Mouse (Mus musculus): ENCODE measurements around the gene Trim71. TPM values are rescaled to one million over a fixed set of nuclear protein-coding genes. Genes with fewer than 3 reads are reported as not detected.
A peak's percentile ranks its signal among the peaks of the same experiment; 100 is the strongest.

Gene Trim71
- polyA plus RNA-seq, 1 experiment from 2014 or later = 6.2 TPM

GRCm38 (mm10) chr9:114512831-114513230, 51.3 kb downstream of the Trim71 start:
- peaks cover 22% of the 10 kb centered on the region for H3K9me3 ChIP-seq (replicated peaks)
- no peak overlapping the region for H3K4me3 ChIP-seq
- H3K4me1 ChIP-seq = no peaks in the 10 kb centered on the region
- DNase-seq (ENCODE audit: low spot score) = no peak
- H3K27me3 ChIP-seq (ENCODE audit: low read depth, poor library complexity, severe bottlenecking) = no peaks in the 10 kb centered on the region
- H3K36me3 ChIP-seq = peaks cover 99% of the 10 kb centered on the region
- WGBS = 96% methylated on average over 21 of the region's 21 CpGs
- H3K27ac ChIP-seq = no peak overlapping the region

GRCm38 (mm10) chr9:114509785-114510184, 54.4 kb downstream of the Trim71 start:
- H3K4me1 ChIP-seq = no peaks in the 10 kb centered on the region
- DNase-seq (ENCODE audit: low spot score) = no peak
- H3K27me3 ChIP-seq (ENCODE audit: low read depth, poor library complexity, severe bottlenecking) = no peaks in the 10 kb centered on the region
- WGBS = 96% methylated on average over 9 of the region's 9 CpGs
- peaks cover 22% of the 10 kb centered on the region for H3K9me3 ChIP-seq (replicated peaks)
- H3K36me3 ChIP-seq = peaks cover 88% of the 10 kb centered on the region
- H3K27ac ChIP-seq = no peak overlapping the region
- H3K4me3 ChIP-seq = no peak overlapping the region

GRCm38 (mm10) chr9:114507421-114507820, 56.7 kb downstream of the Trim71 start:
- 0 out of 2 replicates have a peak, but pooled peaks cover 3% of the 10 kb centered on the region for H3K4me1 ChIP-seq
- H3K9me3 ChIP-seq (replicated peaks) = peaks cover under 1% of the 10 kb centered on the region; the same call in 1 of the 2 replicates
- no peak overlapping the region for H3K4me3 ChIP-seq
- peaks cover 65% of the 10 kb centered on the region for H3K36me3 ChIP-seq
- WGBS = 93% methylated on average over 9 of the region's 9 CpGs
- H3K27me3 ChIP-seq (ENCODE audit: low read depth, poor library complexity, severe bottlenecking) = no peaks in the 10 kb centered on the region
- DNase-seq (ENCODE audit: low spot score) = no peak
- H3K27ac ChIP-seq = no peak overlapping the region

GRCm38 (mm10) chr9:114506564-114506963, 57.6 kb downstream of the Trim71 start:
- DNase-seq (ENCODE audit: low spot score) = no peak
- H3K4me1 ChIP-seq = 0 out of 2 replicates have a peak, but pooled peaks cover 3% of the 10 kb centered on the region
- H3K4me3 ChIP-seq = no peak overlapping the region
- peaks cover 56% of the 10 kb centered on the region for H3K36me3 ChIP-seq
- H3K9me3 ChIP-seq (replicated peaks) = no peaks in the 10 kb centered on the region
- WGBS = 88% methylated on average over 4 of the region's 4 CpGs
- H3K27ac ChIP-seq = no peak overlapping the region
- no peaks in the 10 kb centered on the region for H3K27me3 ChIP-seq (ENCODE audit: low read depth, poor library complexity, severe bottlenecking)

- no peak for DNase-seq (ENCODE audit: low spot score)
- 92% methylated on average over 9 of the region's 9 CpGs for WGBS
- Histone ChIP-seq H3K27ac (no peak within 1 kb of the TSS), H3K9me3 (replicated peaks) (no peaks in the 10 kb centered on the region), H3K4me3 (no peak within 1 kb of the TSS), H3K4me1 (peaks cover 6% of the 10 kb centered on the region; the same call in 1 of the 2 replicates), H3K27me3 (ENCODE audit: low read depth, poor library complexity, severe bottlenecking) (no peaks in the 10 kb centered on the region), H3K36me3 (peaks cover 39% of the 10 kb centered on the region)
These were observed 59.4 kb downstream of the Trim71 start, which contains the start of gene Ccr4 for GRCm38 (mm10) chr9:114504816-114505215. Ccr4 (minus strand) TSS chr9:114504916.

GRCm38 (mm10) chr9:114502711-114503427, 61.3 kb downstream of the Trim71 start:
- 70% methylated on average over 15 of the region's 15 CpGs for WGBS
- DNase-seq (ENCODE audit: low spot score) = no peak

GRCm38 (mm10) chr9:114501913-114502312, 62.3 kb downstream of the Trim71 start:
- 96% methylated on average over 11 of the region's 11 CpGs for WGBS
- no peak for DNase-seq (ENCODE audit: low spot score)
- Histone ChIP-seq H3K27me3 (ENCODE audit: low read depth, poor library complexity, severe bottlenecking) (no peaks in the 10 kb centered on the region), H3K4me3 (no peak overlapping the region), H3K36me3 (peaks cover 10% of the 10 kb centered on the region), H3K9me3 (replicated peaks) (no peaks in the 10 kb centered on the region), H3K4me1 (peaks cover 11% of the 10 kb centered on the region), H3K27ac (no peak overlapping the region)

More at GRCm38 (mm10) chr9:114502711-114503427, 61.3 kb downstream of the Trim71 start:
- Histone ChIP-seq H3K27me3 (ENCODE audit: low read depth, poor library complexity, severe bottlenecking) (no peaks in the 10 kb centered on the region), H3K4me1 (peaks cover 11% of the 10 kb centered on the region), H3K4me3 (no peak overlapping the region), H3K9me3 (replicated peaks) (no peaks in the 10 kb centered on the region), H3K36me3 (peaks cover 19% of the 10 kb centered on the region), H3K27ac (no peak overlapping the region)

- no peak overlapping the region for H3K4me3 ChIP-seq
These were observed 63.1 kb downstream of the Trim71 start for GRCm38 (mm10) chr9:114501111-114501510.

GRCm38 (mm10) chr9:114499783-114500515, 64.2 kb downstream of the Trim71 start:
- 18% methylated on average over 15 of the region's 15 CpGs for WGBS
- H3K36me3 ChIP-seq = no peaks in the 10 kb centered on the region
- H3K4me3 ChIP-seq = no peak overlapping the region
- DNase-seq (ENCODE audit: low spot score) = peak; percentile 81
- H3K4me1 ChIP-seq = peaks cover 11% of the 10 kb centered on the region
- no peaks in the 10 kb centered on the region for H3K27me3 ChIP-seq (ENCODE audit: low read depth, poor library complexity, severe bottlenecking)
- H3K27ac ChIP-seq = no peak overlapping the region
- H3K9me3 ChIP-seq (replicated peaks) = no peaks in the 10 kb centered on the region

More at GRCm38 (mm10) chr9:114501111-114501510, 63.1 kb downstream of the Trim71 start:
- DNase-seq (ENCODE audit: low spot score) = no peak
- WGBS = 94% methylated on average over 7 of the region's 7 CpGs
- H3K9me3 ChIP-seq (replicated peaks) = no peaks in the 10 kb centered on the region
- H3K4me1 ChIP-seq = peaks cover 11% of the 10 kb centered on the region
- H3K36me3 ChIP-seq = peaks cover 2% of the 10 kb centered on the region
- H3K27ac ChIP-seq = no peak overlapping the region
- no peaks in the 10 kb centered on the region for H3K27me3 ChIP-seq (ENCODE audit: low read depth, poor library complexity, severe bottlenecking)

GRCm38 (mm10) chr9:114498218-114498617, 66.0 kb downstream of the Trim71 start:
- Histone ChIP-seq H3K9me3 (replicated peaks) (no peaks in the 10 kb centered on the region), H3K27ac (no peak overlapping the region), H3K4me1 (peaks cover 11% of the 10 kb centered on the region), H3K36me3 (no peaks in the 10 kb centered on the region), H3K27me3 (ENCODE audit: low read depth, poor library complexity, severe bottlenecking) (no peaks in the 10 kb centered on the region), H3K4me3 (no peak overlapping the region)
- DNase-seq (ENCODE audit: low spot score) = peak; percentile 95
- 9% methylated on average over 11 of the region's 11 CpGs for WGBS

- WGBS = 85% methylated on average over 7 of the region's 7 CpGs
- H3K4me1 ChIP-seq = peaks cover 9% of the 10 kb centered on the region
These were observed 67.7 kb downstream of the Trim71 start for GRCm38 (mm10) chr9:114496469-114496868.

GRCm38 (mm10) chr9:114487481-114488258, 76.5 kb downstream of the Trim71 start:
- Histone ChIP-seq H3K9me3 (replicated peaks) (no peaks in the 10 kb centered on the region), H3K36me3 (no peaks in the 10 kb centered on the region), H3K4me3 (no peak overlapping the region), H3K27me3 (ENCODE audit: low read depth, poor library complexity, severe bottlenecking) (no peaks in the 10 kb centered on the region), H3K4me1 (no peaks in the 10 kb centered on the region), H3K27ac (no peak overlapping the region)
- 84% methylated on average over 23 of the region's 23 CpGs for WGBS
- no peak for DNase-seq (ENCODE audit: low spot score)

More at GRCm38 (mm10) chr9:114496469-114496868, 67.7 kb downstream of the Trim71 start:
- Histone ChIP-seq H3K27me3 (ENCODE audit: low read depth, poor library complexity, severe bottlenecking) (no peaks in the 10 kb centered on the region), H3K4me3 (no peak overlapping the region), H3K27ac (no peak overlapping the region), H3K9me3 (replicated peaks) (no peaks in the 10 kb centered on the region), H3K36me3 (no peaks in the 10 kb centered on the region)
- DNase-seq (ENCODE audit: low spot score) = no peak
